Mouse (Mus musculus) heart, postnatal 36 days (tissue): ENCODE measurements around the gene Ncam1. TPM values are rescaled to one million over a fixed set of nuclear protein-coding genes. Genes with fewer than 3 reads are reported as not detected.

ENCODE experiments used
- DNase-seq, 2 experiments: peaks; one replicate each; pipeline ENCODE4 v3.0.0; 2021 to 2022
- intact Hi-C: fragments of 180-260 bp; cut with DNase I; formaldehyde crosslinking; loops from one replicate; pipeline ENCODE4 v1.15.1; 2025
- total RNA-seq, 2 experiments: library from RNA; stranded (reverse); gene quantifications; 2 replicates each; pipeline ENCODE4 v1.2.3; 2021

Ncam1 gene
- total RNA-seq, 2 experiments from 2014 or later: 4.5 to 6.0 TPM

DNA sequence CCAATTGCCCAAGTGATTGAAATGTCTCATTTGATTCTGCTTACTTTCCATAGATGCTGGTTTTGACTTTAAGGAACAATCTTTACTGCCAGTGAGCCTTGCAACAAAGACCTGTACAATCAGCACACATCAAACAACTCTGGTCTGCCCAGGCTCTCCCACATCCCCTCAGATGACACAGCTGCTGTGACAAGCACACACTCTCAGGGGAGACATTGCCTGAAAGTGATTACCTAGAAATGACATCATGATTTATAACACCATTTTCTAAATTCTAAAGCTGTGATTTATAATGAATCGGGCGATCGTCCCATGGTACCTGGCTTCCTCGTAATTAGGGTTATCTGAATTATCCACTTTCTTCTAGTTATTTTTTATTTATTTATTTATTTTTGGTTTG, 42.0 kb downstream of the Ncam1 start:
- DNase-seq: no peak
- intact Hi-C loops: no loop called here

DNA sequence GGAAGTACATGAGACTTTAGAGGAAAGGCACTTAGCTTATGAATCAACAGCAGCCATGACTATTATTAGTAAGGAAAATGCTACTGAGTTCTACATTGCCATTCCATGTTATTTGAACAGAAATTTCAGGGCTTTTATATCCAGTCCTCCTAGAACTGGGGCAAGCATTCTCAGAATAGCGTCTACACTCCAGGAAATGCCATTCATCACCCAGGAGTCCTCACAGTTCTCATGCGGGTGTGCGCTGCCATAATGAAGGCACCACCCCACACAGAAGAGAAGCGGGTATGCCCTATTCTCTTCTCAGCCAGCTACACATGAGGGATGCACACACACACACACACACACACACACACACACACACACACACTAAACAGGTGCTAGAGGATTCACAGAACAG, 43.5 kb downstream of the Ncam1 start:
- intact Hi-C loops: no loop called here

DNA sequence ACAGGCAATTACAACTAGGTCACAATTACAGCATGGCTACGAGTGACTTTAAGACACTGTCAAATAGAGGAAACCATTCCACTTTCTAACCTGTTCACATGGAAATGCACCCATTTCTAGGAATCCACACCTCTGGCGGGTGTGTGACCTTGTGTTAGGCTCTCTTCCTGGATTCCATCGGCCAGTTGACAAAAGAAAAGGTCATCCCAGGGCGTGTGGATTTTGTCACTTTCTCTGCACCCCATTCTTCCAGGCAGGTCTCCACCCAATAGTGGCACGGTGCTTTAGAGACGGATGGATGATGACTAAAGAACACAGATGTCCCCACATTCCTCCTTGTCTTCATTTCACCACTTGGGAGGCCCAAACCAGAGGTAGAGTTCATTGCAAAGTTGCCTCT, 47.3 kb downstream of the Ncam1 start:
- intact Hi-C loops: no loop called here
- no peak for DNase-seq

More for the DNA sequence above, 43.5 kb downstream of the Ncam1 start:
- no peak for DNase-seq

DNA sequence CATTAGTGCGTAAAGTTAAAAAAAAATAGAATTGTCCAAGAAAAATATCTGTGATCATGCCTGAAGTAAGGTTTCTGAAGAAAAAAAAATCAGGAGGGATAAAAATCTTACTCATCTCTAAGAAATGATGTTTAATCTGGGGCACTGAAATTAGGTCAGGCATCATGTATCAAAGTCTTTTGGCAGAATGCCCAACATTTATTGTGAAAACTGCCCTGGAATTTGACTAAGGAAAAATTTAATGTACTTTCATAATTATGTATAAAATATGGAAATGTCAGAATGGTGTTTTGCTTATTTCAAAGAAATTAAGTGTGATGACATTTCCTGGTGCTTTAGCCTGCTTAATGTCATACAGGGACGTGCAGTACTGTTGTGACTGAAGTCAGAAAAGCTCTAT, 52.5 kb downstream of the Ncam1 start:
- intact Hi-C loops: no loop called here
- no peak for DNase-seq

DNA sequence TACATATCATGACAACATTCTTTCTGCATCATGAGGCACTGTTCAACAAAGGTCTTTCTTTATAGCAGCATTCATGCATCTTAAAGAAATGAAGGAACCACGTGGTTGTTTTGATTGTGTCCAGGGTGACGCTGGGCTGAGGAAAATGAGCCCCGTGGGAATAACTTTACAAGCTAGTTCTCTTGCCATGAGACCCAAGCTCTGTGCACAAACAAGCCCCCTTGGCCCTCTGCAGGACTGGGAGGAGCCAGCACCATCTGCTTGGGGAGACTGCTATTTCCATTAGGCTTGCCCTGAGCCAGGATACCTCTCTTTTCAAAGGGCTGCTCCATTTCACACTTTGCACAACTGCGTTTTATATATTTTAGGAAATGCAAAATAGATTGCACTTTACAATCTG, 53.0 kb downstream of the Ncam1 start:
- intact Hi-C loops: no loop called here

DNA sequence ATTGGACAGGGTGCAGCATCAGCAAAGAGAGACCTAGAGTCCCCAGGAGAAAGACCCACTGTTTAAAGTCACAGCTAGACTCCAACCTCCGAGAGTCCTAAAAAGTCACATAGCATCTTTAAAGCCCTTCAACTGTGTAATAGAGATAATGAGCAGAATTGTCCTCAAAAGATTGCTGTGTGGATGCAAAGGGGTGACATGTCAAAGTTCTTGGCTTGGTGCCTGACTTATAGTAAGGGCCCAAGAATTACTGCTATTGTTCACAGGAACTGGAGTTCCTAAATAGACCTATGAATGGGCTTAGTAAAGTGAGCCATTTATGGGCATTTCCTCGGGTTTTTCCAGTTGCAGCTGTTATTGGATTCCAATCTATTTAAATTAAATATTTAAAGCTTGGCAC, 54.4 kb downstream of the Ncam1 start:
- intact Hi-C loops: no loop called here
- no peak for DNase-seq

More for the DNA sequence above, 53.0 kb downstream of the Ncam1 start:
- no peak for DNase-seq

DNA sequence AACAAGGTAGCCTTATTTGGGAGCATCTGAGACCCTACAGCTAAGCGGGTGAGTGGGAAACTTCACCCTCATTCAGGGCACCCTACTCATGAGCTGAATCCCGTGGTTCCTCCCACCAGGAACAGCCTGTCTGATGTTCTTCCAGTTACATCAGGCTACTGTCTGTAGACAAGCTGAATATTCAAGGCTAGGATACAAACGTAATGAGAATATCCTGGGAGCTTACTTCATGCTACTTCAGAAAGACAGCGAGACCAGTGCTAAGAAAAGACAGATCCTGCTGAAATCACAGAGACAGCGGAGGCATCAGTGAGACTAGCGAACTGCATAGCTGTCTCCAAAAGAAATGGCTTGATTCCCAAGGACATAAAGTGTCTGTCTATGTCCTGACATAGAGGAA, 58.8 kb downstream of the Ncam1 start:
- no peak for DNase-seq
- intact Hi-C loops: no loop called here

DNA sequence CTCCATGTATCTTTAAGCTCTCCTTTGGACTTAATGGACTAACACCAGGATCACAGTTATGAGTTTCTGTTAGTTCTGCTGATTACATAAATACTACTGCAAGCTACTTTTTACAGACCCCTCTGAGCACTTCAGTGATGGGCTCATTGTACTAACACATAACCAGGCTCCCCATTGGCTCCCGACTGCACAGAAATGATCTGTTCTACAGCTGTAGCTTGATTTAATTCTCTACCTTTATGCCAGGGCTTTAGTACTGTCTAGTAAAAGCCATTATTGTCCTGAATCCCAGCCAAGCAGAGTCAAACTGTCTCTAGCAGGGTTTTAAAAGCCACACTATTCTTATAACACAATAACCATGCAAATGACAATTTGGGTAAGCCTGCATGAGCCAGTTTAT, 60.2 kb downstream of the Ncam1 start:
- DNase-seq: no peak

DNA sequence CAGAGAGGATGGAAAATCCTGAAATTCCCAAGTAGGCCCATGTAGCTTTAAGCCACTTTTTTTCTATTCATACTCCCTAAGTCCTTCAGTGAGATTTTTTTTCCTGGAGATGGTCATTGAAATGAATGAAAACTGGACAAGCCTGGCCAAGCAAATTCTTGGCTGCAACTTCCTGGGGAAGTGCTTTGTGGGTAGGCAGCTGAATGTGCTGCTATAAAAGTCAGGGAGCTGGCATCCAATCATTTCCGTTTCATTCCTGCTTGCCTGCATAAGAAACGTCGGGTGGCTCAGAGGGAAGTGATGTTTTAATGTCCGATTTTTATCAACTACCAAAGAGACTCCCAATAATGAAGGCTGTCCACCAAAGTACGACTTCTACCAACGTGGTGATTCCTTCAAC, 61.6 kb downstream of the Ncam1 start:
- intact Hi-C loops: no loop called here
- no peak for DNase-seq

More for the DNA sequence above, 60.2 kb downstream of the Ncam1 start:
- intact Hi-C loops: no loop called here

DNA sequence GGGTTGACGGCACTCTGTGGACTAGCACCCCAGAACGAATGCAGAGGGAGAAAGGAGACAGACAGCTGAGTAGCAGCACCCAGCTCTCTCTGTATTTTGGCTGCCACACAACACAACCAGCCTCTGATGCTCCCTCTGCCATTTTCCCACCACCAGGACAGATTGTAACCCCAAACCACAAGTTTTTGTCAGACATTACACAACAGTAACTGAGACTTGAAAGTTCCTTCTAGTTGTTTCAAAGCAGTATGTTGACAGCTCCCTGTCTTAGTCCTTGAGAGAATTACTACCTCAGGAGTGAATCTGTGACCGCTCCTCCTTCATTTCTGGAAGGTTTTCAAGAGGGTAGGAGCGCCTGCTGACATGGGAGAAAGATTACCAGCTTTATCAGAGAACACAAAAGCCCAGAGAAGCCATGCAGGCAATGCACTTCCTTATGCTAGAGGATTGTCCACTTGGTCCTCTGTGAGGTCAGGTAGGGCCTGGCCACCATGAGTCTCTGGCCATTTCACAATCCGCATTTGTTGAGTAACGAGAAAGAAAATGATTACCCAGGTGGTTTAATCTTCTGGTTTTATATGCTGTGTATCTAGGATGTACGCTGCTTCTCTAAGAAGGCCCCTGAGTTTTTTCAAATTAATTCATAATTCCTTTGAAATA, 64.2 kb downstream of the Ncam1 start:
- intact Hi-C loops: no loop called here
- no peak for DNase-seq

DNA sequence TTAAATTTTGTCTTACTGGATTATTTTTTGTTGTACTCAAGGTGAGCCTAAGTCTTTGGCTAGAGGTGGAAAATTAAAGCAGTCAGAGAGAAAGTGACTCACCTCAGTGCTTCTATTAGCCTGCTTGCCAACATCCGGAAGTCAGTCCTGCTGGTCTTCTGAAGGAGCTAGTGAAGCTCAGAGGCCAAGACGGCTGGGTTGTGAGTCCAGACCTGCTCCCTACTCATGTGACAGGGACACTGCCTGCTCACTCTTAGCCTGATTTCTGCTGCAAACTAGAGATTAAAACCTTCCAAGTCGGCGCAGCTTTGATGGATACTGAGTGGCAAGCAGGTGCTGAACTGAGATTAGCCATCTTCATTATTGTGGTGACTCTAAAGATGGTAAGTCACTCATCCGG, 65.0 kb downstream of the Ncam1 start:
- intact Hi-C loops: no loop called here
- no peak for DNase-seq

DNA sequence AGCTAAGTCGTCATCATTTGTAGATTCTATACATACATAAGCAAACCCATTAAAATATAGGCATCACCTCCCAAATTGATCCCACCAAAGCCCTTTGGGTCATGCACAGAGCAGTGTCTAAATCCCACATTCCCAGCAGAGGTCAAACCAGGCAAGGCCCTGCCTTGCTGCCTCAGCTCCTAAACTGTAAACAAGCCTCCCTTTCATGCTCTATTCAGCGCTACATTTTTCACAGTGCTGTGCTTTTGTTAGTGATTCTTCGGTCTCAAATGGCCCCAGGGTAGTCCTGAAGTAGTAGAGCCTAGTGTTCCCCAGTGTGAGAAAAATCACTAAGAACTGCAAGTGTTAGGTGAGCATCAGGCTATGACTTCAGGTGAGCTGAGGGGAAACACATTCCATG, 69.2 kb downstream of the Ncam1 start:
- DNase-seq: no peak
- intact Hi-C loops: no loop called here

DNA sequence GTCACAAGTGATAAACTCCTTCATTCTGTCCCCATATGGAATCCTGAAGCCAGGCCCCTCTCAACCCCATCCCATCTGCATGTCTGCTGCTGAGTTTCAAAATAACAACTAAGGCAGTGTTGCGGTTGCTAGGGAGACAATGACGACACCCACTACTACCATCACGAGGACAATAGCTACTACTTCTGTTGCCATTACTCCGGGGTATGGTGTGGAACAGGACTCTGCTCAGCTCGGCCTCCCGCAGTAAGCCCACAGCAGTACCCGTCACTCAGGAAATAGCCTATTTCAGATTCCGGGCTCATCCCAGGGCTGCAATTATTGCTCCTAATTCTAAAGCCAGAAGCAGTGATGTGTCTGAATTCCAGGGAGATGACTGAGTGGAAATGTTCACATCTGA, 70.5 kb downstream of the Ncam1 start:
- intact Hi-C loops: no loop called here
- DNase-seq: no peak

DNA sequence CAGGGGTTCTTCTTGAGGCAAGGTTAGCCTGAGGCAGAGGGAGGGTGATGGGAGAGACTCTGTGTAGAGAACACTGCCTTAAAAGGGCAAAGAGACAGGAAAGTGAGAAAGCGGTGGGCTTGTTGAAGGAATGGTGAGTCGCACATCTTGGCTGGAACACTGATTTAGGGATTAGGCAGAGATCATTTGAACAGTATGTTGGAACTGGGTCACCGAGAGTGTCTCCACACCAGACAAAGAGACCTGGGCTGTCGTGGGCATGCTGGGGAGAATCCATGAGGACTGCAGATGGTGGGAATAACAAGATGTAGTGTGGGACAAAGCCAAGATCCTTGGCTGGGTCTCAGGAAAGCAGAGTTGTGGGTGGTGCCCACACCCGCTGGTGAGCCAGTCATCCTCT, 76.0 kb downstream of the Ncam1 start:
- intact Hi-C loops: no loop called here
- no peak for DNase-seq

DNA sequence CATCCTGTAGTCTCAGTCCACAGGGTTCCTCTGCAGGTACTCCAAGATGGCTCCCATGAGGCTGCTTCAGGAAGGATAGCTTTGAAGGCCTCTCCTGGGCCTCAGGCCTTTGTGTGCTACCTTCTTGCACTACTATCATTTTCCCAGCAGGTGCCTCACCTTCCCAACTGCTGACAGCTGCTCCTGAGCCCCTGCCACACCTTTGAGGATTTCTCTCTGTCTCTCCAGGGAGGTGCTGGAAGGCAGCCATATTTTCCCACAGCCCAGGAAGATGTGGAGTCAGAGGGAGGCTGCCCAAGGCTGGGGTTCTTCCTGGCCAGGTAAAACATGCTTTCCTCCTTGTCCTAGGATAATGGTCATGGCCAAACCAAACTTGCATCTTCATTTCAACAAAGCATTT, 83.6 kb downstream of the Ncam1 start:
- intact Hi-C loops: loop anchor here (10.0 kb wide), 1 partner anchor 460 kb away; no protein-coding TSS in a partner anchor
- no peak for DNase-seq

DNA sequence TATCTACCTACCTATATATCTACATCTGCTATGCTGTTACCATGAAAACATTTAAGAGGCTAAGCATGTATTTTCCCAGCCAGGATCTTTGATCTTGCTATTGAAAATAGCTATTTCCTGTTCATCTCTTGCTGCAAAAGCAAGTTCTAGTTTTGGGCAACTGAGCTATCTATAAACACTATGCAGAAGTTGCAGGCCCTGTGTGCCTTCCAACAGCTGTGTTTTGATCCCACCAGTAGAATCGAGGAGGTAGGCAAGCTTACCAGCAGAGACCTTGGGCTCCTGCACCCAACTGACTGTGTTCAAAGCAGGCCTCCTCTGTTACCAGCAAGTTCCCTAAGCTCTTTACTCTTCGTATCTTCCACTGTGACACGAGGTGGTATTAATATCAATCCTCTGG, 84.6 kb downstream of the Ncam1 start:
- intact Hi-C loops: loop anchor here (10.0 kb wide), 1 partner anchor 461 kb away; no protein-coding TSS in a partner anchor
- DNase-seq: no peak

DNA sequence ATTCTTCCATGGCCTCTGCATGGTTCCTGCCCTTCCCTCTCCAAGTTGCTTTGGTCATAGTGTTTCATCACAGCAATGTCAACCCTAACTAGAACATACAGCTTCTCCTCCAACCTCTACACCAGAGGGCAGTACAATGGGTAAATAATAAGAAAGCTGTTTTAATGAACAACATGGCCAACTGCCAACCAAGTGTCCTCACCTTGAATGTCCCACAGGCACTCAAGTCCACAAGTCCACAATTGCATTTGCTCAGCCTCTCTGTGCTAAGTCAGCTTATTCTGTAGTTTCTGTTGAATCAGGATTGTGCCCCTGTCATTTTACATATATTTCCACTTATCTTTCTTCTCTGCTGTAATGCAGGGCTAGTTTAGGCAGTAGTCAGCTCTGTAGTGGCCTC, 91.1 kb downstream of the Ncam1 start:
- intact Hi-C loops: no loop called here
- no peak for DNase-seq

DNA sequence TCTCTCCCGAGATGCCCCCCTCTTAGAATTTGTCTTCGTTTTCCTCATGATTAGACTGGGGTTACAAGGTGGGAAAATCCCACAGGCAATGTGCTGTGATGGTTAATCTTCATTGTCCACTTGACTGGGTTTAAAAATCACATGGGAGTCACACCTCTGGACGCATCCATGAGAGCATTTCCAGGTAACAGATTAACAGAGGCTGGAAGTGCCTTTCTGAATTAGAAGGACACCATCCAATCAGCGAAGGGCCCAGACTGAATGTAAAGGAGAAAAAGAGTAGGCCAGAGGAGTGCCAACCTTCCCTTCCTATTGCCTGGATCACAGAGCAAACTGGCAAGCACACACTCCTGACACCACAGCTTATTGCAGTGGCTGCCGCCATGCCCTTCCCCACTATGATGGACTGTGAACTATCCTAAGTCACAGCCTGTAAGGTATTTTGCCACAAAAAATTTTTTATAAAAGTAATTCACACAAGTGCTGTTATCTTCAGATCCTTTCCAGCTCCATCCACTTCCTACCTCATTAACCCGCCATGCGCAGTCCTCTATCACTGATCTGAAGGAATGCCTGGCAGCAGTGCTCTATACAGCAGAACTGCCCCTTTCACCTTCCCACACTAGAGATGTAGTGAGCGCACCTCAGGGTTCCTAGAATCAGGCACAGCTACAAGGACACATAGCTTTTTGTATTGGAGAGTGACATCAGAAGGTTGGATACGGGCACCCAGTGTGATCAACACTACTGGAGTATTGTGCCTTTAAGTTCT, 94.3 kb downstream of the Ncam1 start:
- no peak for DNase-seq
- intact Hi-C loops: no loop called here

DNA sequence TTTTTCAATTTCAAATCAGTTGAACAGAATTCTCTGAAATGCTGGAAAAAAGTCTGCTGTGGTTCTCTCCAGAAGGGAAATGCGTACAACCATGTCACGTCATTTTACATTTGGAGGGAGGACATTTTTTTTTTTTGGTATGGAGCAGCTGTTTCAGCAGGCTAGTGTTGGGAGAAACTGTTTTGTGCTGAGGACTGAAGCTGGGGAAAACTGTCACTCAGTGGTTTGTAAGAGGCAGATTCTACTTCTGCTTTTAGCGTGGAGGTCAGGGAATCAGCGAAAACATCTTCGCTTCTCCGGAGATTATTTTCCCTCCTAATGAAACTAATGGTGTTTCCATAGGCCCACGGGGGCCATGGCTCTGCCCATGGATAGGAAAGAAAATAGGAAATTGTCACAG, 103.4 kb downstream of the Ncam1 start:
- intact Hi-C loops: no loop called here
- no peak for DNase-seq

DNA sequence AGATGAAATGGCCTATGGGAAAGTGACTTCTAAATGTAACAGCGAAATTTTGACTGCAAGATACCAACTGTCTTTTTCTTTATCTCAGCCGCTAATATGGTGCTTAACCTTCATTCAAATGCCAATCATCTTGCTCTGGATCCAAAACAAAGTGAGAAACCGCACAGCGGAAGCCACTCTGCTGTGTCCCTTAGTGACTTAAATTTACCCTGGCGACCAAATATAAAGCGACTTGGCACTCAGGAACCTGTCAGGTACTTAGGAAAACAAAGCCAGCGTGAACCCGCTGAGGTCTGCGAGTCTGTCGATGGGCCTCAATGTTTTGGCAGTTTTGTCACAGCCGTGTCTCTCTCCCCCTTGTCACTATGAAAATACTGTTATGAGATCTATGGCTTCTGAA, 105.9 kb downstream of the Ncam1 start:
- intact Hi-C loops: no loop called here
- no peak for DNase-seq

DNA sequence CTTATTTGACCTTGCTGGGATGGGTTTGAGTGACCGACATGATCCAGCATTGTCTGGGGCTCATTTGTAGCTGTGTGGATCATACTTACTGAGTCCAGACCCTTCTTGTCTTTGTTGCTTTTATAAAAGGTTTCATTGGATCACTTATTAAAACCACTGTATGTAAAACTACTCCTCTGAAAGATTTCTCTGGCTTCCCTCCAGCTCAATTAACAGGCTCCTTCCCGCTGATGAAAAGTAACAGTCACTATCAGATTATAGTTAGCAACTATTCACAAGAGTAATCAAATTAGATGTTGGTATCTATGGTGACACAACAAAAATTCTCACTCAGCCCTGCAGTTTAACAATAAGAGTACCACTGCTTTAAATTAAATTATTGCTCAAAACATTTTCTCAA, 107.4 kb downstream of the Ncam1 start:
- intact Hi-C loops: no loop called here
- no peak for DNase-seq

DNA sequence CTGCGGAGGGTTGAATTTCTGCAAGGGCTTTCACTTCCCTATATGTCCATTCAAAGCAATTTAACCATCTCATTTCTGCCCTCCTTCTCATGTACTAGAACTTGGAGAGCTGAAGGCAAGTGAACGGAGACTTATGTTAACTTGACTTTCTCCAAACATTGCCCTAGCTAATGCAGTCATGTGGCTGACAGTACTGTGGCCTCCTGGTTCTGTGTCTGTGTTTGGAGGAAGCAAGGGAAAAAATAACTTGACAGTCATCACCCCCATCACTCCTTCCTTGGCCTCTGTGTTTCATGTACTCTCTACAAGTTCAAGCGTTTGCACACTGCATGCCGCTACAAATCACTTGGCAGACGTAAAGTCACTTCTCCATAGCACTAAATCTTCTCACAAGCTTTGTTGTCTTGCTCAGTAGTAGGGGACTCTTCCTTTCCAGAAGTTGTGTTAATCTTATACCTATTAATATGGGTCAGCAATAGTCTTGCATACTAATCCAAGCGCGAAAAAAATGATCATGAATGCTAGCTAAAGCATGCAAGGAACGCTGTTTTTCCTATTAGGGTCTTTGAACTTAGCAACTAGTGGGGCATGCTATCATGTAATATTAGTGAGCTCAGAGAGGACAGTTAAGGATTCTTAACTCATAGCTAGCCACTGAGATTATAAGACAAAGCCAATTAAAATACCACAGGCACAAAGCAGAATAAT, 115.0 kb downstream of the Ncam1 start:
- DNase-seq: no peak
- intact Hi-C loops: no loop called here
